Mouse (Mus musculus) embryonic fibroblast, embryonic 13.5 days (primary cell): Measurements from ENCODE around the gene Gm8369.
"Not testable (repeated sequence)": the region's sequence is repeated elsewhere in the genome, so short reads cannot be mapped to it uniquely, and the experiment has no call there.

Experiments used
- CTCF ChIP-seq: IDR thresholded peaks from 2 replicates; pipeline ENCODE4 v1.5.1; 2011; ENCODE audit warnings: mild to moderate bottlenecking, control low read depth, low read length, moderate library complexity, borderline replicate concordance; ENCODE audit not compliant: insufficient read depth
- POLR2A ChIP-seq: IDR thresholded peaks from 2 replicates; pipeline ENCODE4 v1.6.1; 2011; ENCODE audit warnings: low read depth, mild to moderate bottlenecking, control low read depth, low read length, moderate library complexity

DNA sequence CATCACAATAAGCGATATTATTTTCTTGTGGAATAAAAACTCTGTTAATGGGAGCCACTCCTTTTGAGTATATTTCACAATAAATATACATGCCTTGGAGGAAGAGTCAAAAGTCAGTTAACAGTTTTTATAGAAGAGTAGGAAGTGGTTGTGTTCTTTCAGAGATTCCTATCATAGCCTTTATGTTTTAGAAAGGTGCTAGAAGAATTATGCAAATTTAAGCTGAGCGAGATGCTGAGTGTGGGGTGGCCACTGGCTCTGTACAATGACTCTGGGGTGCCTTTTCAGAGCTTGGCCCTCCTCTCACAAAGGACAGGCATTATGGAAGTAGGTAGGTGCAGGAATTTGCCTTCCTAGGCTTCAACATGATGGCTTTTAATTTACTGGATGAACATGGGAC lies 58.6 kb downstream of the Gm8369 start:
- not testable (repeated sequence) for TF ChIP-seq CTCF, POLR2A
